Mouse (Mus musculus): ENCODE data around the gene Zfy2. TPM values are rescaled to one million over a fixed set of nuclear protein-coding genes. Genes with fewer than 3 reads are reported as not detected.

The Zfy2 gene
- not detected in 2 replicates for polyA plus RNA-seq (2012)

GRCm38 (mm10) chrY:2170309-2170708 lies at the start of gene Zfy2:
TSS of gene Zfy2 (minus strand) at chrY:2170409.
- no peak for TF ChIP-seq GATA1 (IDR thresholded peaks at IDR 0.05; ENCODE audit: low read length)

Data from G1E-ER4 (cell line).